Mouse (Mus musculus) ZHBTc4 (cell line): ENCODE data around the gene Sh3bp5.
A peak's percentile ranks its signal among the peaks of the same experiment; 100 is the strongest.
"Not testable (repeated sequence)": the region's sequence is repeated elsewhere in the genome, so short reads cannot be mapped to it uniquely, and the experiment has no call there.

Experiments
- DNase-seq: peaks from one replicate; pipeline ENCODE4 v3.0.0-alpha.2; 2011; ENCODE audit warnings: low read depth, low spot score

Sh3bp5 gene

DNA sequence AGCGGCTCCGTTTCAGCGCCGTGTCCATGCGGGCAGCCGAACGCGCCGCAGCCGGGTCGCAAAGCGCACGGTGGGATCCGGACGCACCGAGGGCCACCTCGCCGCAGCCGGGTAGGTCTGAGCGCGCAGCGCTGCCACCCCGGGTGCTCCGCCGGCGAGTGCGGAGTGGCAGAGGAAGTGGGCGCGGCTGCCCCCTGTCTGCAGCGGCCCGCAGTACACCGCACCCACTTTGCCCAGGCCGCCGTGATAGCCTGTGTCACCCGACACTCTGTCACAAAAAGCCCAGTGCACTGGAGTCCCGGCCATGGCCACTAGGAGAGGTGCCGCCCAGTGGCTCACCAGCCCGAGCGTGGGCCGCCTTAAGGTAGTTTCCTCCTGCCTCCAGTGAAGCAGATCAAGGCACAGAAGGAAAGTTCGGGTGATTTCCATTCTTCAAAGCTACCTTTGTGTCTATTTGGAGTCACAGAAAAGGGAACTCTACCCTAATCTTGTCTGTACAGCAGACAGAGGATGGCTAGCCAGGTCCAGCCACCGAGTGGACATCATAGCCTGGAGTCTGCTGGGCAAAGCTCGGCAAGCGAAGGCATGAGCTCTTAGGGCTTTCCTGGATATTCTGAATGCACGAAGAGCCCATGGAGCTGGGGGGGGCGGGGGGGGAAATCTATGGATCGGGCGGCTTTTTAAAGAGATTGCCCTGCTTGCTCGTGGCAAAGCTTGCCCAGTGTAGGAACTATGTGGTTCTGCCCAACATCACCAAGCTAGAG, at the start of gene Sh3bp5:
Gene Sh3bp5, minus strand, starts transcription at position 149 of the 764 bp plus-strand sequence.
- peak; percentile 94 for DNase-seq

DNA sequence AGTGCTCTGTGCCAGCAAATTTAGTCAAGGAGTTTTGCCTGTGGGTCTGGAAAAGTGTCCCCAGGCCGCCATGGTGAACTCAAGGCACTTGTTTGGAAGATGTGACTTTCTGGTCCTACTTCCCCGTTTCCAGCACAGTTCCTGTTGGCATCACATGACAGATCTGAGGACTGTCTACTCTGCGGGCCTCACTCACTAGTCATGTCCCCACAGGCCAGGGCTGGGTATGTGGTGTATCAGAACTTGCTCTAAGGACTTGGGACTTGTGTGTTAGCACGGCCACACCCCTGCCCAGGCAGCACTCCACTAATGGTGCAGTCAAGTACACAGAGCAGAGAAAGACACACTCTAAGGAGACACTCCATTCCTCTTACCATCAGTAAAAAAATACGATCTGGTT, 46.5 kb upstream of the Sh3bp5 start:
- no peak for DNase-seq

DNA sequence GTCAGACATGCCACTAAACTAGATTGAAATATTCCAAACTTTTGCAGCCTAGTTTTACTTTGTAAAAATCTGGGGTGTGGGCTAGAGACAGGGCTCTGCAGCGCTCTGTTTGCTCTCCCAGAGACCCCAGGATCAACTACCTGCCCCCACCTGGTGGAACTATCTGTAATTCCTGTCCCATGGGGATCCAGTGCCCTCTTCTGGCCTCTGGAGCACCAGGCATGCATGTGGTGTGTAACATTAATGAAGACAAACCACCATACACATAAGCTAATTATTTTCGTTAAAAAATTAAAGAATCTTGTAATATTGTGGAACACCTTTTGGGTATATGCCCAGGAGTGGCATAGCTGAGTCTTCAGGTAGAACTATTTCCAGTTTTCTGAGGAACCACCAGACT, 37.4 kb upstream of the Sh3bp5 start:
- DNase-seq: no peak

GRCm38 (mm10) chr14:31472451-31473061, 36.7 kb upstream of the Sh3bp5 start:
- DNase-seq: peak; percentile 72

- DNase-seq: no peak
These were observed 33.8 kb upstream of the Sh3bp5 start for GRCm38 (mm10) chr14:31469711-31470110.

DNA sequence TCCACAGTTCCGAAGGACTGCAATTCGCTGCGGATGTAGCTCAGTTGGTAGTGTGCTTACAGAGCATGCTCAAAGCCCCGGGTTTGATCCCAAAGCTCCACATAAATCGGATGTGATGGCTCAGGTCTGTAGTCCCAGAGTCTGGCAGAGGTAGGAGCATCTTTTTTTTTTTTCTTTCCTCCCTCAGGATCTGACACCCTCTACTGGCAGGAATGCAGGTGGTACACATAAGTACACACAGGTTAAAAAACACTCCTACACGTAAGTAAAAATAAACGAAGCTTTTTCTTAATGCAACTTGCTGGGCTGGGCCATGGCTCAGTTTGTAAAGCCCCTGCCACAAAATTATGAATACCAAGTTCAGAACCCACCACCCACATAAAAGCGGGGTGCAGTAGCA, 28.3 kb upstream of the Sh3bp5 start:
- DNase-seq: peak; percentile 81

DNA sequence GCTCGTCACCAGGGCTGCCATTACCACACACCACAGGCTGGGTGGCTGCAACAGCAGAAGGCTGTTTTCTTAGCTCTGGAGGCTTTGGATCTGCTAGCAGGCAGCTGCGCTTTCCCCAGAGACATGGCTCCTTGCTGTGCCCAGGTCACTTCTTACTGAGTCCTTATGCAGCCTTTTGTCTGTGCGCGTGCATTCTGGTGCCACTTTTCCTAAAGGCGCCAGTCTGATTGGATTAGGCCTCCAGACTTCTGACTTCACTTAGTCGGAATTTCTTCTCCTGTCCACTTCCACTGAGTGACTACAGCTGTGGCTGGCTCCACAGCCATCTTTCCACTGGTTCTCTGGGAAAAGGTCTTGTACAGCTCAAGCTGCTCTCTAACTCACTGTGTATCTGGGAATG, 27.0 kb upstream of the Sh3bp5 start:
- DNase-seq: no peak

GRCm38 (mm10) chr14:31462226-31462625, 26.3 kb upstream of the Sh3bp5 start:
- DNase-seq: peak; percentile 26

DNA sequence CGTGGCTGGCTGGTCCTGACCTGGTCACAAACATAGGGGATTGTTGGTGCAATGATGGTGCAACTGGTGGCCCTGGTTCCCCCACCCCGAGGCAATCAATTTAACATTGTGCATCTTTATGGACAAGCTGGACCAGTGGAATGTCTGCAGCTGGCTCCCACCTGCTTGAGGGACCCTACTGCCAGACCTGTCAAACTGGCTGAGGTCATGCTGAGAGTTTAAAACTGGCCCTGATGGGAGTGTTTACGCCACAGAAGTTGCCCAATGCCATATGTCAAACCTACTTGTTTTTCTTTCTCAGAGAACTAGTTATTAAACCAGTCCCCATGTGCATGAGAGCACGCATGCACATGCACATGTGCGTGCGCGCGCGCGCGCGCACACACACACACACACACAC, 22.1 kb upstream of the Sh3bp5 start:
- DNase-seq: no peak

GRCm38 (mm10) chr14:31456064-31456721, 20.3 kb upstream of the Sh3bp5 start:
- no peak for DNase-seq

- DNase-seq: peak; percentile 66
These were observed 19.1 kb upstream of the Sh3bp5 start for GRCm38 (mm10) chr14:31454849-31455566.

- DNase-seq: not testable (repeated sequence)
These were observed 18.1 kb upstream of the Sh3bp5 start for GRCm38 (mm10) chr14:31453946-31454345.

DNA sequence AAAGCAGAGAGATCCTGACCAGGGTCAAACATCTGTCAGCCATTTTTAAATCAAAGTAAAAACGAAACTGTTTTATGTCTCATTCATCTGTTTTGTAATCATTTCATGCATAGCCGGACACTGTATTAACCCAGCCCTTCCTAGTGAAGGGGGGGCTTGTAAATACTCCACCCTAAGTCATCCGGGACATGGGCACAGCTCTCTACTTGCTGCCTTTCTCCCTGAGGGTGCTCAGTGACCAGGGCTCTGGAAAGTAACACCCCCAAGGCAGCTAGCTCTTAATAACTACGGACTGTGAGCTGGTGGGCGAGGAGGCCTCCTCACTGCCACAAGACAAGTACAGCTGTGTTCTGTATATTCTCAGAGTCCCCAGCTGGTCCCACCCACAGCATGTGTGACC, 13.1 kb upstream of the Sh3bp5 start:
- no peak for DNase-seq

DNA sequence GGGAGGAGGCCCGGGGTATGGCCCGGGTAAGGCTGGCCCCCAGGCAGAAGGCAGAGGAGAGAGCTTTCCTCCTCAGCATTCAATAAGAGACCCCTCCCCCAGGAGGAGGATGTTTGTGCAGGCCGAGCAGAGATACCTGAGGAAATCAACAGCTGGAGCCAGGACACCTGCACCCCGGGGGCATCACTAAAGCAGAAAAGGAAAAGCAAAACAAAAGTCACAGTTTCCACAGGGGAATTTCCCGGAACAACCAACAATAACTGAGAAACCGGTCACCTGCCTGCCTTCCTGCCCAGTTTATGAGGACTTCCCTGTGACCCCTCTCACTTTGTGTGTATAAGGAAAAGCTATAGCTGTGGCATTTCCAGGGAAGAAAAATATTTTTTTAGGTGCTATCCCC, 7.7 kb upstream of the Sh3bp5 start:
- no peak for DNase-seq

DNA sequence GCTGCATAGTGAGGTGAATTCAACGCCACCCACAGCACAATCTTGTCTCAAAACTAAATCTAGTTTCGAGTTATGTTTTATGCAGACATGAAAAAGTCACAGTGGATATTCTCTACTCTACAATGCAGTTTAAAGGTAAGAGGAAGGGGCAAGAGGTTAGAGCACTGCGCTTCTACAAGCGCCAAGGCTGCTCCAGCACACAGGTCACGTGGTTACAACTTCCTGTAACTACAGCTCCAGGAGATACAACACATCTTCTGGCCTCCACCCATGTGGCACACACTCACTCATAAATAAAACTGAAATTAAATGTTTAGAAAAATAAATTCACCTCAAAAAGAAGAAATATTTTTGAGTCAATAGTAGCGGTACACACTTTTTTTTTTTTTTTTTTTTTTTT, 4.8 kb upstream of the Sh3bp5 start:
- no peak for DNase-seq

DNA sequence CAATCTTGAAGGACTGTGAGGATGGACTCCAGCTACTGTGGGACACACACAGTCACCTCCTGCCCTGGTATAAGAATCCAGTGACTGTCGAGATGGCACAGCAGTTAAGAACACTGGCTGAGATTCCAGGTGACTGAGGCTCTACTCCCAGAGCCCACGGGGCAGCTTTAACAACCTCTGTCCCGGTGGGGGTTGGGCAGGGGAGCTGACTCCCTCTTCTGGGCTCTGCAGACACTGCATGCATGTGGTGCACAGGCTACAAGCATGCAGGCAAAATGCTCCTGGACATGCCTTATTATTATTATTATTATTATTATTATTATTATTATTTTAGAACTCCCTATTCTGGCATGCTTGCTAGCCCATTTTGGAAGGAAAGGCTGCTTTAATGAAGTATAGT, 4.4 kb upstream of the Sh3bp5 start:
- peak; percentile 62 for DNase-seq

DNA sequence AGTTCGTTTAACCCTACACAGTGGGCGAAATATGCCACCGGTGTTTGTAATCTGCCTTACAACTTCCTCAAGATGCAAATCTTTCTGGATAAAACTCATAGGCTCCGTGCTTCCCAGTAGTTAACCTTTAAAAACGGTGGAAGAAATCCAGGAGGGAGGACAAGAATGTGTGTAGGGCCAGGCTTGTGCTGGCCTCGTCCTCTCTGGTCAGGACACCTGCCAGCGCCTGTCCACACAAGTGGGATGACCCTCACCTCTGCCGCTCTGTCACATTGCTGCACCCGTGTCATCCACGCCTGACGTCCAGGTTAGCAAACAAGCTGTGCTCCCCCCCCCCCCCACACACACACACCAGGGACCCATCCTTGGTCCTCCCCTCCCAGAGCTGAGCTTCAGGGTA, 3.4 kb upstream of the Sh3bp5 start:
- no peak for DNase-seq

DNA sequence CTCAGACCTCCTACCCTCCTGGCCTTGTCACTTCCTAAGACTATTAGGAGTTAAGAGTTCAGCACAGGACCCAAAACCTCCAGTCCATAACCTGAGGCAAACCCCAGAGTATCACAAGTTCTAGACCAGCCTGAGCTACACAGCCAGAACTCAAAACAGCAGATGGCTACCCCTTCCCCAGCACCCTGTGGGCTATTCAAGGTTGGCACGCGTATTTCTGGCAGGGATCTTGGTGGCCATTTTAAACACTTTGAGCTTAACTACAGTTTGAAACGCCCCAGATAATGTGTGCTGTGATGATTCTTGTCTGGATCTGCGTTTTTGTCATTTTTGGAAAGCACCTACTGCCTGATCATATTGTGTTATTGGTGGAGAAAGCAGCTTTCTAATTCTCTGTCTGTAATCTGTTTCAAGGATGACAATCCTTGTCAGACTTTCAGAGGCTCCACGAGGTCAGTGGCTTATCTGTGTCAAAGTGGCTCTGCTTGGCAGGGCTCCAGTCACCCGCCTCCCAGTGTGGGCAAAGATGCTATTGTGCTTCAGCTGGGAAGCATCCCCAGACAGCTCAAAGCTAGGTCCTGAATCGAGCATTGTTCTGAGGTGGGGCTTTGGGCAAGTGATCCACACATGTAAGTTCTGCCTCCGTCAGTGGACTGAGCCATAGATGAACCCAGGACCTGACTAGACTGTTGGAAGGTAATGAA, 2.1 kb upstream of the Sh3bp5 start:
- no peak for DNase-seq

DNA sequence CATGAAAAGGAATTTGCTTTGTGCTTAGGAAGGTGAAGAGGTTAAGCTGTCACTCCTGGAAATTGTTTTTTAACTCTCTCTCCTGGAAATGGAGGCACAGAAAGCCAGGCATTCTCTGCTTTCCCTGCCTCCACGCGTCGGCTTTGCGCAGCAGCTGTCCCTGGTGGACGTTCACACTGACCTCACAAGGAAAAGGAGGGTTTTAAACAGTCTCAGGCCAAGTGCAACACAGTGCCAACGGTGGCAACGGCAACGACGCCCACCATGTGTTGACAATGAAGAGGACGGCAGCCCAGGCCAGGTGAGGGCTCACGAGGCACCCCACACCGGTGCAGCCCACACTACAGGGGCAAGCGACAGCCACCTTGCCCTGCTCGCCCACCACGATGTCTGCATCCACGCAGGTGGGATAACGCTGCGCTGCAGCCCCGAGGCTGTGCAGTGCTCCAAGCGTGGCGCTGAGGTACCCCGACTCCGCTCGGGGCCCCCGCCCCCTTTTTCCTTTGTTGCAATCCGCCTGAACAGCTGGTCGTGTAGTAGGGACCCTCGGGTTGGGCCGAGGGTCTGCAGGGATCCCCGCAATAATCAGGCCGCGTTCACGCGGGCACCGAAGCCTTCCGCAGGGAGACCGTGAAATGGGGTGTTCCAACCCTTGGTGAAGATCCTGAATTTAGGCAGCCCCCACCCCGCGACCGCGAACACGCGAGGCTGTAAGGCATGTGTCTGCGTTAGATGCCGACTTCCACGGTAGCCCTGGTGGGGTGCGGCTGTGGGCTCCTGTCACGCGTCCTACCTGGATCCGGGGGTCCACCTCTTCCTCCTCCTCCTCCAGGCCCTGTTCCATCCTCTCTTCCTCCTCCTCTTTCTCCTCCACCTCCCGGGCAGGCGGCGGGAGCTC, 611 bp downstream of the Sh3bp5 start:
- peak; percentile 14 for DNase-seq

- DNase-seq: no peak
These were observed 1.5 kb downstream of the Sh3bp5 start for GRCm38 (mm10) chr14:31434426-31434825.
